Mouse (Mus musculus): ENCODE results near the gene Scd1. TPM values are rescaled to one million over a fixed set of nuclear protein-coding genes. Genes with fewer than 3 reads are reported as not detected.
"Not testable (repeated sequence)": the region's sequence is repeated elsewhere in the genome, so short reads cannot be mapped to it uniquely, and the experiment has no call there.

Scd1 gene
- polyA plus RNA-seq, 1 experiment from 2014 or later = 6.8 TPM

GRCm38 (mm10) chr19:44379090-44379489, 28.6 kb downstream of the Scd1 start:
- no peaks in the 10 kb centered on the region for H3K27me3 ChIP-seq (ENCODE audit: control insufficient read depth, insufficient read depth, low read length)
- no peak overlapping the region for H3K9ac ChIP-seq (replicated peaks; ENCODE audit: low read length)
- H3K4me1 ChIP-seq (ENCODE audit: control insufficient read depth, insufficient read depth, low read length) = no peaks in the 10 kb centered on the region
- H3K4me2 ChIP-seq (ENCODE audit: low read length) = no peak overlapping the region
- ATAC-seq (ENCODE audit: low FRiP score, low TSS enrichment) (no peak), DNase-seq (no peak)
- H3K27ac ChIP-seq (replicated peaks; ENCODE audit: low read depth, low read length) = no peak overlapping the region
- H3K4me3 ChIP-seq (replicated peaks; ENCODE audit: low read depth, low read length) = no peak overlapping the region
- no peaks in the 10 kb centered on the region for H3K9me3 ChIP-seq (ENCODE audit: control insufficient read depth, low read length)
- no peaks in the 10 kb centered on the region for H3K36me3 ChIP-seq (ENCODE audit: control insufficient read depth, insufficient read depth, low read length)

DNA sequence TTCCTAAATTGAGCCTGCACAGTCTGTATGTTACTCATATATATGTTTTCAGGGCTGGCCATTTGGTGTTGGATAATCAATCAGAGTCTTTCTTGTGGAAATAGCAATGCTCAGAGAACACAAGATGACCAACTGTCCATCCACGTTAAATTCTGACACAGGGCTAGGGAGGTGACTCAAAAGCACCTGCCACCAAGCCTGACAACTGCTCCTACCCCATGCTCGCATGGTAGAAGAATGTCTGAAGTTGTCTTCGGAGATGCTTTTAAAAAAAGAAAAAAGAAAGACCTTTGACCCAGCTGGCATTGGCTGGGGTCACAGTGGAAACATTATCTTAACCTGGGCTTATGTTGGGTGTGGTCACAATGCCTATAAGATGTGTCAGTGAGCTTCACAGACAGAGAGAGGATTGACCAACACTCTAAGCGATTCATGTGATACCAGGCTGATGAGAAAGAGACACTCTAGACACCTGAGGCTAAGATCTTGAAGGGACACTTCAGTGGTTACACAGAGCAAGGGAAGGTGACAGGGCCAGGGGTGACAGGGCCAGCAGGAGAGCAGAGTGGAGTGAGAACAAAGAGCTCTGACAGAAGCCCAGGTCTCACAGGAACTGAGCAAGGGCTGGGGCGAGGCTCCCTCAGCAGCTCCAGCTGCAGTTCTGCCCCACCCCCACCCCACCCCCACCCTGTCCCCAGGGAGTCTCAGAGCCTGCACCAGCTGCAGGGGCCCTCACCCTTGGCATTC, 29.9 kb downstream of the Scd1 start:
- 47% methylated on average over 5 of the region's 5 CpGs for WGBS
- H3K4me3 ChIP-seq (replicated peaks; ENCODE audit: low read depth, low read length) = no peak overlapping the region
- H3K36me3 ChIP-seq (ENCODE audit: control insufficient read depth, insufficient read depth, low read length) = no peaks in the 10 kb centered on the region
- H3K27ac ChIP-seq (replicated peaks; ENCODE audit: low read depth, low read length) = no peak overlapping the region
- H3K9me3 ChIP-seq (ENCODE audit: control insufficient read depth, low read length) = no peaks in the 10 kb centered on the region
- H3K27me3 ChIP-seq (ENCODE audit: control insufficient read depth, insufficient read depth, low read length) = no peaks in the 10 kb centered on the region
- DNase-seq (no peak), ATAC-seq (ENCODE audit: low FRiP score, low TSS enrichment) (no peak)
- H3K4me1 ChIP-seq (ENCODE audit: control insufficient read depth, insufficient read depth, low read length) = no peaks in the 10 kb centered on the region
- no peak overlapping the region for H3K4me2 ChIP-seq (ENCODE audit: low read length)
- H3K9ac ChIP-seq (replicated peaks; ENCODE audit: low read length) = no peak overlapping the region

GRCm38 (mm10) chr19:44376511-44376951, 31.1 kb downstream of the Scd1 start:
- H3K27ac ChIP-seq (replicated peaks; ENCODE audit: low read depth, low read length) = no peak overlapping the region
- H3K27me3 ChIP-seq (ENCODE audit: control insufficient read depth, insufficient read depth, low read length) = no peaks in the 10 kb centered on the region
- no peaks in the 10 kb centered on the region for H3K4me1 ChIP-seq (ENCODE audit: control insufficient read depth, insufficient read depth, low read length)
- H3K9me3 ChIP-seq (ENCODE audit: control insufficient read depth, low read length) = no peaks in the 10 kb centered on the region
- WGBS = 13% methylated on average over 3 of the region's 3 CpGs
- ATAC-seq (ENCODE audit: low FRiP score, low TSS enrichment) = no peak
- H3K4me3 ChIP-seq (replicated peaks; ENCODE audit: low read depth, low read length) = no peak overlapping the region
- no peak for DNase-seq
- no peak overlapping the region for H3K4me2 ChIP-seq (ENCODE audit: low read length)
- H3K9ac ChIP-seq (replicated peaks; ENCODE audit: low read length) = no peak overlapping the region
- no peaks in the 10 kb centered on the region for H3K36me3 ChIP-seq (ENCODE audit: control insufficient read depth, insufficient read depth, low read length)

GRCm38 (mm10) chr19:44372969-44373368, 34.7 kb downstream of the Scd1 start:
- Histone ChIP-seq H3K9ac (replicated peaks; ENCODE audit: low read length) (no peak overlapping the region), H3K27me3 (ENCODE audit: control insufficient read depth, insufficient read depth, low read length) (no peaks in the 10 kb centered on the region), H3K4me1 (ENCODE audit: control insufficient read depth, insufficient read depth, low read length) (no peaks in the 10 kb centered on the region), H3K4me3 (replicated peaks; ENCODE audit: low read depth, low read length) (no peak overlapping the region), H3K9me3 (ENCODE audit: control insufficient read depth, low read length) (no peaks in the 10 kb centered on the region), H3K27ac (replicated peaks; ENCODE audit: low read depth, low read length) (no peak overlapping the region), H3K36me3 (ENCODE audit: control insufficient read depth, insufficient read depth, low read length) (no peaks in the 10 kb centered on the region), H3K4me2 (ENCODE audit: low read length) (no peak overlapping the region)
- WGBS = 22% methylated on average over 6 of the region's 6 CpGs
- ATAC-seq (ENCODE audit: low FRiP score, low TSS enrichment) = no peak
- DNase-seq = peak; percentile 86

- no peak for ATAC-seq (ENCODE audit: low FRiP score, low TSS enrichment)
- no peaks in the 10 kb centered on the region for H3K9me3 ChIP-seq (ENCODE audit: control insufficient read depth, low read length)
- WGBS = 76% methylated on average over 5 of the region's 5 CpGs
- H3K4me1 ChIP-seq (ENCODE audit: control insufficient read depth, insufficient read depth, low read length) = no peaks in the 10 kb centered on the region
- H3K36me3 ChIP-seq (ENCODE audit: control insufficient read depth, insufficient read depth, low read length) = no peaks in the 10 kb centered on the region
- H3K4me3 ChIP-seq (replicated peaks; ENCODE audit: low read depth, low read length) = no peak overlapping the region
- no peak overlapping the region for H3K27ac ChIP-seq (replicated peaks; ENCODE audit: low read depth, low read length)
- no peak overlapping the region for H3K9ac ChIP-seq (replicated peaks; ENCODE audit: low read length)
- H3K27me3 ChIP-seq (ENCODE audit: control insufficient read depth, insufficient read depth, low read length) = no peaks in the 10 kb centered on the region
- no peak for DNase-seq
- H3K4me2 ChIP-seq (ENCODE audit: low read length) = no peak overlapping the region
These were observed 37.4 kb downstream of the Scd1 start for GRCm38 (mm10) chr19:44370231-44370630.

GRCm38 (mm10) chr19:44369371-44369770, 38.3 kb downstream of the Scd1 start:
- H3K9me3 ChIP-seq (ENCODE audit: control insufficient read depth, low read length) = no peaks in the 10 kb centered on the region
- H3K27me3 ChIP-seq (ENCODE audit: control insufficient read depth, insufficient read depth, low read length) = no peaks in the 10 kb centered on the region
- H3K27ac ChIP-seq (replicated peaks; ENCODE audit: low read depth, low read length) = no peak overlapping the region
- no peaks in the 10 kb centered on the region for H3K4me1 ChIP-seq (ENCODE audit: control insufficient read depth, insufficient read depth, low read length)
- no peak overlapping the region for H3K9ac ChIP-seq (replicated peaks; ENCODE audit: low read length)
- no peak overlapping the region for H3K4me2 ChIP-seq (ENCODE audit: low read length)
- DNase-seq (peak; percentile 22), ATAC-seq (ENCODE audit: low FRiP score, low TSS enrichment) (no peak)
- no peak overlapping the region for H3K4me3 ChIP-seq (replicated peaks; ENCODE audit: low read depth, low read length)
- WGBS = 55% methylated on average over 8 of the region's 8 CpGs
- H3K36me3 ChIP-seq (ENCODE audit: control insufficient read depth, insufficient read depth, low read length) = no peaks in the 10 kb centered on the region

DNA sequence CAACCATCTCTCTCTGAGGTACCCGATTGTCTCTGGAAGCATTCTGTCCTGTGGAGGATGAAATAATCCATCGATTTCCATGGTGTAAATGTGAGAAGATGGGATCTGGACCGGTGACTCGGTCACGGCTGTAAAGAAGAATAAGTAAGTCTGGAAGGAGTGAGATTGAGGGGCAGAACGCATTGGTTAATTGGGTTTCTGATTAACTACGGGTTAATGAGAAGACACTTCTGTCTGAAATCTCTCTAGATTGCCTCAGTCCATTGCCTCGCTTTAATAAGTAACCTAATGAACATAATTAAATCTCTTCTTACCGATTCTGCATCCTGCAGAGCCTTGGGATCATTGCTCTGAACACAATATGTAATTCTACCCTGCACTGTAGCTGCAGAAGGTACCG, 40.6 kb downstream of the Scd1 start:
- not testable (repeated sequence) for ATAC-seq (ENCODE audit: low FRiP score, low TSS enrichment); H3K27me3 ChIP-seq (ENCODE audit: control insufficient read depth, insufficient read depth, low read length); H3K4me3 ChIP-seq (replicated peaks; ENCODE audit: low read depth, low read length); H3K36me3 ChIP-seq (ENCODE audit: control insufficient read depth, insufficient read depth, low read length); H3K27ac ChIP-seq (replicated peaks; ENCODE audit: low read depth, low read length); H3K4me2 ChIP-seq (ENCODE audit: low read length); H3K9me3 ChIP-seq (ENCODE audit: control insufficient read depth, low read length); H3K4me1 ChIP-seq (ENCODE audit: control insufficient read depth, insufficient read depth, low read length); DNase-seq; H3K9ac ChIP-seq (replicated peaks; ENCODE audit: low read length)
- WGBS = 60% methylated on average over 10 of the region's 10 CpGs

DNA sequence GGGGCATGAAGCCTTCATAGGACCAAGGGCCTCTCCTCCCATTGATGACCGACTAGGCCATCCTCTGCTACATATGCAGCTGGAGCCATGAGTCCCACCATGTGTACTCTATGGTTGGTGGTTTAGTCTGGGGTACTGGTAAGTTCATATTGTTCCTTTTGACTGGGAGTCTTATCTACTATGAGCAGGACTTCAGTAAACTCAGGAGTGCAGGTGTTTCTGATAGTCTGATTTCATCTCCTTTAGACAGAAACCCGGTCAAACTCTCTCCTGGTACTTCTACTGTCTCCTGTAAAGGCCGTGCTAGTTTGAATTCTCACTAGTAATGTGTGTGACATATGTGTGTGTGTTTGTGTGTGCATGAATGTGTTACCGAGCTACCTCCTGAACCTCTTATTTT, 41.9 kb downstream of the Scd1 start:
- H3K4me3 ChIP-seq (replicated peaks; ENCODE audit: low read depth, low read length) = no peak overlapping the region
- no peaks in the 10 kb centered on the region for H3K4me1 ChIP-seq (ENCODE audit: control insufficient read depth, insufficient read depth, low read length)
- H3K27me3 ChIP-seq (ENCODE audit: control insufficient read depth, insufficient read depth, low read length) = no peaks in the 10 kb centered on the region
- H3K9me3 ChIP-seq (ENCODE audit: control insufficient read depth, low read length) = no peaks in the 10 kb centered on the region
- no peak for ATAC-seq (ENCODE audit: low FRiP score, low TSS enrichment)
- WGBS = 90% methylated on average over 4 of the region's 4 CpGs
- DNase-seq = no peak
- H3K9ac ChIP-seq (replicated peaks; ENCODE audit: low read length) = no peak overlapping the region
- H3K36me3 ChIP-seq (ENCODE audit: control insufficient read depth, insufficient read depth, low read length) = no peaks in the 10 kb centered on the region
- H3K4me2 ChIP-seq (ENCODE audit: low read length) = no peak overlapping the region
- H3K27ac ChIP-seq (replicated peaks; ENCODE audit: low read depth, low read length) = no peak overlapping the region

DNA sequence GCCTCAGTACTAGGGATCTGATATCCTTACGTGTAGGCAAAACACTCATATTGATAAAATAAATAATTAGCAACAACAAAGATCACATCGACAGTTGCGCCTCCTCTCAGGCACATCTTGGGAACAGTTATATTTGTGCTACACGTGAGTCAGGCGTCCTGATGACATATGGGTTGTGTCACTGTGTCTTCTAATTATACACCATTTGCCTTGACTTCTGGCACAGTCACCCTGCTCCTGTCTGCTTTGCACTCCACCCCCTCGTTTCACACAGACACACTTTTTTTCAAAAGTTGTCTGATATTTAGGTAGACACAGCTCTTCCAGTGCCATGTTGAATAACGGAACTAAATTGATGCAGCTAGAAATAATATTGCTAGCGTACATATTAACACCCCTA, 43.6 kb downstream of the Scd1 start:
- H3K36me3 ChIP-seq (ENCODE audit: control insufficient read depth, insufficient read depth, low read length) = no peaks in the 10 kb centered on the region
- DNase-seq (no peak), ATAC-seq (ENCODE audit: low FRiP score, low TSS enrichment) (no peak)
- WGBS = 88% methylated on average over 8 of the region's 8 CpGs
- H3K4me3 ChIP-seq (replicated peaks; ENCODE audit: low read depth, low read length) = no peak overlapping the region
- H3K27me3 ChIP-seq (ENCODE audit: control insufficient read depth, insufficient read depth, low read length) = no peaks in the 10 kb centered on the region
- H3K9ac ChIP-seq (replicated peaks; ENCODE audit: low read length) = no peak overlapping the region
- no peak overlapping the region for H3K27ac ChIP-seq (replicated peaks; ENCODE audit: low read depth, low read length)
- no peak overlapping the region for H3K4me2 ChIP-seq (ENCODE audit: low read length)
- no peaks in the 10 kb centered on the region for H3K4me1 ChIP-seq (ENCODE audit: control insufficient read depth, insufficient read depth, low read length)
- no peaks in the 10 kb centered on the region for H3K9me3 ChIP-seq (ENCODE audit: control insufficient read depth, low read length)

All from midbrain, embryonic 14.5 days (tissue).